Mouse (Mus musculus) spleen, adult 2 months (tissue): ENCODE data around the gene Syne3. TPM values are rescaled to one million over a fixed set of nuclear protein-coding genes. Genes with fewer than 3 reads are reported as not detected.

Source experiments
- DNase-seq, 2 experiments: peaks; one replicate each; pipeline versions ENCODE4 v3.0.0 to v3.0.0-alpha.2; 2012 to 2021; ENCODE audit warnings: low spot score in 2 of 2, low read depth in 1 of 2
- H3K27ac ChIP-seq: fragments of 200-500 bp; 2 replicates; pipeline ENCODE4 v1.5.1; 2012; ENCODE audit warnings: low read length, inconsistent platforms; ENCODE audit not compliant: insufficient read depth
- H3K27me3 ChIP-seq: fragments of 200-500 bp; 2 replicates; pipeline ENCODE4 v1.6.1; 2012; ENCODE audit warnings: mild to moderate bottlenecking, moderate library complexity, low read length, inconsistent platforms; ENCODE audit not compliant: control insufficient read depth, insufficient read depth
- H3K36me3 ChIP-seq: fragments of 200-500 bp; 2 replicates; pipeline ENCODE4 v1.6.1; 2012; ENCODE audit warnings: mild to moderate bottlenecking, low read length, inconsistent platforms; ENCODE audit not compliant: control insufficient read depth, insufficient read depth
- H3K4me1 ChIP-seq: fragments of 200-500 bp; 2 replicates; pipeline ENCODE4 v1.6.1; 2011; ENCODE audit warnings: inconsistent platforms; ENCODE audit not compliant: control insufficient read depth, insufficient read depth, insufficient read length
- H3K4me3 ChIP-seq: fragments of 200-500 bp; 2 replicates; pipeline ENCODE4 v1.5.1; 2011; ENCODE audit warnings: mild to moderate bottlenecking, inconsistent platforms; ENCODE audit not compliant: insufficient read depth, insufficient read length; ENCODE audit errors: extremely low read depth
- CTCF ChIP-seq: fragments of 200-500 bp; IDR thresholded peaks from 2 replicates; pipeline ENCODE4 v1.5.1; 2011; ENCODE audit warnings: mild to moderate bottlenecking, inconsistent platforms; ENCODE audit not compliant: insufficient read depth, insufficient read length, insufficient replicate concordance; ENCODE audit errors: extremely low read depth
- POLR2A ChIP-seq: fragments of 200-500 bp; IDR thresholded peaks from 2 replicates; pipeline ENCODE4 v1.6.1; 2011; ENCODE audit warnings: low read depth, low read length, inconsistent platforms
- WGBS: fragments of 180-500 bp; shearing (Covaris S2); methylation state at CpG from one replicate; pipeline ENCODE4 v1.1.7; 2018; 5-methylcytosine and 5-hydroxymethylcytosine counted together
- polyA plus RNA-seq: library from polyadenylated mRNA; depleted of rRNA; stranded (reverse); fragments of >200 nt; gene quantifications from 2 replicates; pipeline ENCODE4 v1.2.3, GENCODE M21; 2012

Gene Syne3
- polyA plus RNA-seq, 1 experiment, result 5.4 TPM

DNA sequence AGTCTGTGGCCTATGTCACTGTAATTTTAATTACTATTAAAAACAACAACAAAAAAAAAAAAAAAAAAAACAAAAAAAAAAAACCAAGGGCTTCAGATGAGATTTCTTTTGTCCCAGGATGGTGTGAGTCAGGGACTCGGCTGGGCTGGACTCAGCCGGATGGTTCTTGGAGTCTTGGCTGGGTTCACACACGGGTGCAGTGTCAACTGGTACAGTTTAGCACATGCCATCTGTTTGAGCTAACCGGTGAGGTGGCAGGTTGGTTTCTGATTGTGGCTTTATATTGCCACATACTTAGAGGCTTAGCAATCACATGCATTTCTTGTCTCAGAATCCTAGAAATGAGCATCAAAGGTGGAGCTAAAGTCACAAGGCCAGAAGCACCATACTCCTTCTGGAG is 92.3 kb downstream of the Syne3 start:
- TF ChIP-seq CTCF (no peak), POLR2A (no peak)
- no peak overlapping the region for H3K27ac ChIP-seq
- no peaks in the 10 kb centered on the region for H3K27me3 ChIP-seq
- WGBS, result 65% methylated on average over 4 of the region's 4 CpGs
- no peak overlapping the region for H3K4me3 ChIP-seq
- H3K4me1 ChIP-seq, result no peaks in the 10 kb centered on the region
- no peaks in the 10 kb centered on the region for H3K36me3 ChIP-seq
- DNase-seq, result no peak

DNA sequence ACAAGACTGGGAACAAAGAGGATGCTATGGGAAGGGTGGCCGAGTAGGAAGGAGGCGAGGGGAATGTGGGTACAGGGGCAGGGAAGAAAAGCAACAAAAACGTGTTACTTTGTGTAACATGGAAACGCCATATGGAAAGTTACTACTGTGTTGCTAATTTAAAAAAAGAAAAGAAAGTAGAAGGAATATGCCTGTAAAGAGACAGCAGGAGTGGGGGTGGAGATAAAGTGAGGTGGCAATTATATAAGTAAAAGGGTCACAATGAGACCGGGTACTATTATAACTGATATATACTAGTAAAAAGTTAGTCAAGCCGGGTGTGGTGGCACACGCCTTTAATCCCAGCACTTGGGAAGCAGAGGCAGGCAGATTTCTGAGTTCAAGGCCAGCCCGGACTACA is 92.8 kb downstream of the Syne3 start:
- no peak for DNase-seq
- WGBS, result 94% methylated on average over 8 of the region's 8 CpGs
- no peak overlapping the region for H3K27ac ChIP-seq
- H3K4me3 ChIP-seq, result no peak overlapping the region
- H3K36me3 ChIP-seq, result no peaks in the 10 kb centered on the region
- H3K4me1 ChIP-seq, result no peaks in the 10 kb centered on the region
- TF ChIP-seq CTCF (no peak), POLR2A (no peak)
- H3K27me3 ChIP-seq, result no peaks in the 10 kb centered on the region

DNA sequence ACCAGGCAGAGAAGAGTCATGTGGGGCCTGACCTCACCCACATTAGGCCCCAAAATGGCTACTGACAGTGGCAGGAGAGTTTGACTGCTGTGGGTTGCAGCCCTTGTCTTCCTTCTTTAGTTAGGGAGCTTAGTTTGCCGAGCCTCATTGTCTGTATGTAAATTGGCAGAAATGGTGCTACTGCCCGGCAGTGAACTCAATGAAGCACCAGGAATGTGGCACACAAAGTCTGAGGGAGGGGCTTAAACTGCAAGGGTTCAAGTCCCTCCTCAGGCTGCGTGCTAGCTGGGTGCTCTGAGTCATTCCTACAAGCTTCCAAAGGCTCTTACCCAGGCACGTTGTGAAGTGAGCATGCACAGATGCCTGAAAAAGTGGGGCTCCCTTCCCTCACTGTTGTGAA is 93.9 kb downstream of the Syne3 start:
- no peak for DNase-seq
- Histone ChIP-seq H3K27me3 (no peaks in the 10 kb centered on the region), H3K4me1 (no peaks in the 10 kb centered on the region), H3K4me3 (no peak overlapping the region), H3K36me3 (no peaks in the 10 kb centered on the region), H3K27ac (no peak overlapping the region)
- WGBS, result 87% methylated on average over 4 of the region's 4 CpGs
- TF ChIP-seq POLR2A, result no peak
- no peak for TF ChIP-seq CTCF

DNA sequence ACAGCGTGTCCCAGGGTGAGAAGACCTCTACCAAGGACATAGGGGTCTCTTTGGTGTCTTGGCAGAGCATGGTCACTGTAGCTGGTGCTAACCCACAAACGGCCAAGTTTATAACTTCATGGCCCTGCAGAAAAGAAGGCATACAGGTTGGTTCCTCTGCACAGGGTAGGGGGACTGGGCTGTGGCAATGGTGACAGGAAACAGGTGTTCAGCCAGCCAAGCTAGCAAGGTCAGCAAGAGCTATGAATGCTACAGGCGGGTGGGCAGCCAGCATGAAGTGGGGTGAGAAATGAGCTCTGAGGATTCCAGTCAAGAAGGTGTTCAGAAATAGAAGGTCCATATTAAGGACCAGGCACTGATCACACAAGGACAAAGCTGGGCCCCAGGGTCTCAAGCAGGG is 96.6 kb downstream of the Syne3 start:
- H3K27me3 ChIP-seq, result no peaks in the 10 kb centered on the region
- H3K4me1 ChIP-seq, result no peaks in the 10 kb centered on the region
- H3K36me3 ChIP-seq, result no peaks in the 10 kb centered on the region
- H3K27ac ChIP-seq, result no peak overlapping the region
- TF ChIP-seq CTCF (no peak), POLR2A (no peak)
- WGBS, result 8% methylated on average over 3 of the region's 3 CpGs
- no peak overlapping the region for H3K4me3 ChIP-seq
- DNase-seq, result no peak

- H3K4me1 ChIP-seq, result no peaks in the 10 kb centered on the region
- no peak for DNase-seq
- H3K27me3 ChIP-seq, result no peaks in the 10 kb centered on the region
- H3K36me3 ChIP-seq, result no peaks in the 10 kb centered on the region
- no peak overlapping the region for H3K4me3 ChIP-seq
- TF ChIP-seq POLR2A, result no peak
- TF ChIP-seq CTCF, result no peak
- H3K27ac ChIP-seq, result no peak overlapping the region
- 77% methylated on average over 10 of the region's 10 CpGs for WGBS
Measured at GRCm38 (mm10) chr12:104912281-104912933, 97.2 kb downstream of the Syne3 start.

DNA sequence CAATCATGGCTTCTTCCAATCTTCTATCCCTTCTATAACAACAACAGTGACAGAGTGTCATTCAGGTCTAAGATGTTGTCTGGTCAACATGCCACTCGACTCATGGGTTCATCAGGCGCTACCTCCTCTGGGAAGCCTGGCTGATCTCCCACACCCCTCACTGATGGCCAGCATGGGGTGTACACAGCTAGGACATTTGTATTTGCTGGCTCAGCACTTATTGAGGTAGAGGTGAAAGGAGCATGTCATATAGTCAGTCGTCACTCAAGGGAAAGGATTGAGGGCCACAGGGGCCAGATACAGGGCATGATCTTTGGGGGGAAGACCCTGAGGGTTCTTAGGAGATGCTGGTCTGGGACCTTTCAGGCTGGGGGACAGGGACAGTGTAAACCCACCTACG is 99.9 kb downstream of the Syne3 start:
- Histone ChIP-seq H3K36me3 (no peaks in the 10 kb centered on the region), H3K27me3 (no peaks in the 10 kb centered on the region), H3K4me3 (no peak overlapping the region), H3K4me1 (no peaks in the 10 kb centered on the region), H3K27ac (no peak overlapping the region)
- TF ChIP-seq CTCF (no peak), POLR2A (no peak)
- DNase-seq, result no peak
- WGBS, result 93% methylated on average over 4 of the region's 4 CpGs

DNA sequence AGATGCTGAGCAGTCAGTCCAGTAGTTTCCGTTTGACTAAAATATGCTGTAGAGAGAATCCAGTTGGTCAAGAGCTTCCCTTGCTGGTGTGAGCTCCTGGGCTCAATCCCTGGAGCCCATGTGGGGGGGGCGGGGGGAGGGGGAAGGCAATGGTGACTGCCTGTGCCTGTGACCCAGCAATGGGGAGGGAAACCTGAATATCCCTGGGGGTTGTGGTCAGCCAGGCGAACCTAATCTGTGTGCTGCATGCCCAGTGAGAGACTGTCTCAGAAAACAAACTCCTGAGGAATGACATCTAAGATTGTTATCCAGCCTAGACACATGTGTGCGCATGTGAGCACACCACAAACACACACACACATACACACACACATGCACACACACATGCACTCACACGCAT is 100.6 kb downstream of the Syne3 start:
- DNase-seq, result no peak
- H3K4me3 ChIP-seq, result no peak overlapping the region
- 81% methylated on average over 5 of the region's 5 CpGs for WGBS
- H3K4me1 ChIP-seq, result no peaks in the 10 kb centered on the region; the same call in 1 of the 2 replicates
- H3K27me3 ChIP-seq, result no peaks in the 10 kb centered on the region
- no peak for TF ChIP-seq POLR2A
- TF ChIP-seq CTCF, result no peak
- H3K36me3 ChIP-seq, result no peaks in the 10 kb centered on the region
- no peak overlapping the region for H3K27ac ChIP-seq
